Mouse (Mus musculus) central nervous system, embryonic 11.5 days (tissue): ENCODE data around the gene Zfp57. TPM values are rescaled to one million over a fixed set of nuclear protein-coding genes. Genes with fewer than 3 reads are reported as not detected.

Source experiments
- polyA plus RNA-seq: library from polyadenylated mRNA; depleted of rRNA; stranded (reverse); fragments of >200 nt; gene quantifications from 2 replicates; pipeline ENCODE4 v1.2.3, GENCODE M21; 2012; rRNA removed

The Zfp57 gene
- 133 and 194 TPM in 2 replicates for polyA plus RNA-seq

GRCm38 (mm10) chr17:37000863-37001262, at the start of gene Zfp57:
TSS of gene Zfp57 (plus strand) at chr17:37001163.

GRCm38 (mm10) chr17:36957999-36958743, 42.8 kb upstream of the Zfp57 start, which contains the start of the genes Znrd1 and Znrd1as:
TSS of gene Znrd1 (minus strand) at chr17:36958559.
TSS of gene Znrd1as (plus strand) at chr17:36958592.

GRCm38 (mm10) chr17:36981221-36981813, 19.6 kb upstream of the Zfp57 start, which contains the start of gene 2410137M14Rik:
TSS of gene 2410137M14Rik (minus strand) at chr17:36981237.

GRCm38 (mm10) chr17:36989437-36989836, 11.5 kb upstream of the Zfp57 start, which contains the start of gene H2-M5:
TSS of gene H2-M5 (minus strand) at chr17:36989537.

GRCm38 (mm10) chr17:37022628-37023576, 21.9 kb downstream of the Zfp57 start, which contains the start of gene Mog:
TSS of gene Mog (minus strand) at chr17:37023398.

GRCm38 (mm10) chr17:37045611-37046311, 44.8 kb downstream of the Zfp57 start, which contains the start of gene Gabbr1:
TSS of gene Gabbr1 (plus strand) at chr17:37045966.

Other genes starting within 250 kb of the Zfp57 start
- gene H2-M10.5, start 228.3 kb upstream of the Zfp57 start, polyA plus RNA-seq = not detected in 2 replicates
- gene H2-M10.6, start 189.0 kb upstream of the Zfp57 start, polyA plus RNA-seq = not detected in 2 replicates
- gene Trim26, start 164.0 kb upstream of the Zfp57 start, polyA plus RNA-seq = 40.5 and 46.1 TPM in 2 replicates
- gene Trim15, start 134.0 kb upstream of the Zfp57 start, polyA plus RNA-seq = 0.08 and 0.12 TPM in 2 replicates
- 8.1 and 10.7 TPM in 2 replicates for gene Trim10, start 131.6 kb upstream of the Zfp57 start, polyA plus RNA-seq
- not detected in 2 replicates for gene Trim40, start 111.0 kb upstream of the Zfp57 start, polyA plus RNA-seq
- gene Trim31, start 103.0 kb upstream of the Zfp57 start, polyA plus RNA-seq = not detected in 2 replicates
- gene Rnf39, start 58.2 kb upstream of the Zfp57 start, polyA plus RNA-seq = 0.15 and 0.22 TPM in 2 replicates
- 147 and 182 TPM in 2 replicates for gene Ppp1r11, start 49.4 kb upstream of the Zfp57 start, polyA plus RNA-seq
- 62.0 and 77.5 TPM in 2 replicates for gene Znrd1, start 42.6 kb upstream of the Zfp57 start, polyA plus RNA-seq
- gene Znrd1as, start 42.6 kb upstream of the Zfp57 start, polyA plus RNA-seq = 7.1 and 7.4 TPM in 2 replicates
- gene 2410137M14Rik, start 19.9 kb upstream of the Zfp57 start, polyA plus RNA-seq = 0.61 and 0.72 TPM in 2 replicates
- gene H2-M5, start 11.6 kb upstream of the Zfp57 start, polyA plus RNA-seq = 8.8 and 11.2 TPM in 2 replicates
- gene Mog, start 22.2 kb downstream of the Zfp57 start, polyA plus RNA-seq = not detected in 2 replicates
- gene Gabbr1, start 44.8 kb downstream of the Zfp57 start, polyA plus RNA-seq = 73.5 and 100.0 TPM in 2 replicates
- gene Olfr90, start 87.3 kb downstream of the Zfp57 start, polyA plus RNA-seq = not detected in 2 replicates
- gene Olfr91, start 97.1 kb downstream of the Zfp57 start, polyA plus RNA-seq = not detected in 2 replicates
- gene Olfr92, start 118.9 kb downstream of the Zfp57 start, polyA plus RNA-seq = not detected in 2 replicates
- gene Olfr93, start 160.3 kb downstream of the Zfp57 start, polyA plus RNA-seq = not detected in 2 replicates
- not detected in 2 replicates for gene Ubd, start 192.7 kb downstream of the Zfp57 start, polyA plus RNA-seq
- not detected in 2 replicates for gene Olfr94, start 199.8 kb downstream of the Zfp57 start, polyA plus RNA-seq
- gene Olfr95, start 212.0 kb downstream of the Zfp57 start, polyA plus RNA-seq = not detected in 2 replicates
- gene Olfr96, start 219.0 kb downstream of the Zfp57 start, polyA plus RNA-seq = not detected in 2 replicates
- gene Olfr97, start 236.2 kb downstream of the Zfp57 start, polyA plus RNA-seq = not detected in 2 replicates